Mouse (Mus musculus) heart, postnatal 0 days (tissue): ENCODE results near the gene Thsd7a.

ENCODE experiments used
- CTCF ChIP-seq: IDR thresholded peaks from 2 replicates; pipeline ENCODE4 v1.5.1; 2016; ENCODE audit warnings: antibody characterized with exemption, control low read depth, low read depth
- EP300 ChIP-seq: IDR thresholded peaks from 2 replicates; pipeline ENCODE4 v1.6.1; 2016; ENCODE audit warnings: antibody characterized with exemption, low read depth

GRCm38 (mm10) chr6:12733924-12734323 lies 15.3 kb downstream of the Thsd7a start:
- TF ChIP-seq CTCF = no peak
- TF ChIP-seq EP300 = no peak
